Mouse (Mus musculus) C2C12 (cell line): ENCODE measurements at regions not wholly inside any gene's neighbourhood (a gene's known extent, or its start where the extent isn't known, plus 50 kb on each side); places are given as distances from the start of the nearest gene placed in this dataset.

Source experiments
- H3K27me3 ChIP-seq: one replicate; pipeline ENCODE4 v1.6.1; 2011; ENCODE audit not compliant: control insufficient read depth, insufficient read depth, insufficient read length
- H3K36me3 ChIP-seq: one replicate; pipeline ENCODE4 v1.6.1; 2011; ENCODE audit not compliant: control insufficient read depth, insufficient read depth
- H3K4me3 ChIP-seq: one replicate; pipeline ENCODE4 v1.5.1; 2011; ENCODE audit warnings: mild to moderate bottlenecking, control low read depth; ENCODE audit not compliant: poor library complexity, insufficient read depth, severe bottlenecking
- H3K79me2 ChIP-seq: one replicate; pipeline ENCODE4 v1.6.1; 2011; ENCODE audit not compliant: control insufficient read depth, insufficient read depth
- H3K79me3 ChIP-seq: one replicate; pipeline ENCODE4 v1.6.1; 2011; ENCODE audit warnings: low read depth, control low read depth
- H3ac ChIP-seq: one replicate; pipeline ENCODE3; 2011; ENCODE audit warnings: low read depth; ENCODE audit not compliant: control insufficient read depth, insufficient read length
- CEBPB ChIP-seq: IDR thresholded peaks from one replicate; pipeline ENCODE4 v1.6.1; 2011; ENCODE audit warnings: low read depth, mild to moderate bottlenecking, control low read depth, moderate library complexity
- CTCF ChIP-seq: IDR thresholded peaks from one replicate; pipeline ENCODE4 v1.5.1; 2011; ENCODE audit not compliant: control insufficient read depth, insufficient read depth, insufficient read length
- FOSL1 ChIP-seq: IDR thresholded peaks from one replicate; pipeline ENCODE4 v1.8.0; 2011; ENCODE audit warnings: mild to moderate bottlenecking, low read length; ENCODE audit not compliant: poor library complexity, insufficient read depth, severe bottlenecking
- MAX ChIP-seq: IDR thresholded peaks from one replicate; pipeline ENCODE4 v1.6.1; 2011; ENCODE audit warnings: mild to moderate bottlenecking, control low read depth
- MYOD1 ChIP-seq: IDR thresholded peaks from one replicate; pipeline ENCODE4 v1.6.1; 2011; ENCODE audit warnings: low read depth; ENCODE audit not compliant: control insufficient read depth, insufficient read length
- MYOG ChIP-seq: IDR thresholded peaks from one replicate; pipeline ENCODE4 v1.6.1; 2011; ENCODE audit not compliant: control insufficient read depth, insufficient read length; ENCODE audit errors: extremely low read depth
- USF1 ChIP-seq: IDR thresholded peaks from one replicate; pipeline ENCODE4 v1.6.1; 2011; ENCODE audit warnings: low read depth, mild to moderate bottlenecking, control low read depth, moderate library complexity

- TF ChIP-seq MYOG (no peak), CEBPB (no peak), FOSL1 (no peak), MAX (no peak), USF1 (no peak), CTCF (no peak), MYOD1 (no peak)
Measured at GRCm38 (mm10) chr15:74325543-74325942, 310.6 kb downstream of the Mroh4 start.

GRCm38 (mm10) chr15:74319407-74319806 is 316.7 kb downstream of the Mroh4 start:
- no peak overlapping the region for H3K4me3 ChIP-seq
- no peak for TF ChIP-seq FOSL1
- no peak for TF ChIP-seq MAX
- no peak for TF ChIP-seq CEBPB
- TF ChIP-seq CTCF = no peak
- TF ChIP-seq USF1 = no peak
- no peak for TF ChIP-seq MYOD1
- no peaks in the 10 kb centered on the region for H3K27me3 ChIP-seq
- H3K36me3 ChIP-seq = no peaks in the 10 kb centered on the region
- no peaks in the 10 kb centered on the region for H3K79me3 ChIP-seq
- H3ac ChIP-seq = no peak overlapping the region
- H3K79me2 ChIP-seq = no peaks in the 10 kb centered on the region

More at GRCm38 (mm10) chr15:74325543-74325942, 310.6 kb downstream of the Mroh4 start:
- H3ac ChIP-seq = no peak overlapping the region
- no peaks in the 10 kb centered on the region for H3K79me2 ChIP-seq
- no peaks in the 10 kb centered on the region for H3K36me3 ChIP-seq
- H3K4me3 ChIP-seq = no peak overlapping the region
- no peaks in the 10 kb centered on the region for H3K27me3 ChIP-seq
- no peaks in the 10 kb centered on the region for H3K79me3 ChIP-seq

- Histone ChIP-seq H3K79me3 (no peaks in the 10 kb centered on the region), H3ac (no peak overlapping the region), H3K36me3 (no peaks in the 10 kb centered on the region), H3K79me2 (no peaks in the 10 kb centered on the region), H3K27me3 (no peaks in the 10 kb centered on the region), H3K4me3 (no peak overlapping the region)
- TF ChIP-seq CTCF (no peak), MYOG (no peak), CEBPB (no peak), USF1 (no peak), MAX (no peak), MYOD1 (no peak), FOSL1 (no peak)
Measured at GRCm38 (mm10) chr15:74318422-74318841, 317.7 kb downstream of the Mroh4 start.

- no peaks in the 10 kb centered on the region for H3K79me2 ChIP-seq
- no peaks in the 10 kb centered on the region for H3K27me3 ChIP-seq
- H3ac ChIP-seq = no peak overlapping the region
- H3K36me3 ChIP-seq = no peaks in the 10 kb centered on the region
- H3K79me3 ChIP-seq = no peaks in the 10 kb centered on the region
- no peak overlapping the region for H3K4me3 ChIP-seq
- TF ChIP-seq MYOD1 = no peak
Measured at GRCm38 (mm10) chr15:74311082-74311481, 325.1 kb downstream of the Mroh4 start.

GRCm38 (mm10) chr15:74306543-74306942 is 329.6 kb downstream of the Mroh4 start:
- H3K4me3 ChIP-seq = no peak overlapping the region
- no peak overlapping the region for H3ac ChIP-seq
- TF ChIP-seq MYOD1 = no peak
- no peak for TF ChIP-seq CEBPB
- no peak for TF ChIP-seq FOSL1
- TF ChIP-seq CTCF = no peak
- TF ChIP-seq USF1 = no peak
- no peak for TF ChIP-seq MYOG

GRCm38 (mm10) chr15:74296277-74296676 is 339.9 kb downstream of the Mroh4 start:
- Histone ChIP-seq H3K79me3 (no peaks in the 10 kb centered on the region), H3K79me2 (no peaks in the 10 kb centered on the region), H3K27me3 (no peaks in the 10 kb centered on the region), H3K36me3 (no peaks in the 10 kb centered on the region), H3K4me3 (no peak overlapping the region), H3ac (no peak overlapping the region)
- TF ChIP-seq USF1 = no peak
- no peak for TF ChIP-seq MYOG
- TF ChIP-seq MAX = no peak
- no peak for TF ChIP-seq CEBPB
- TF ChIP-seq MYOD1 = no peak
- no peak for TF ChIP-seq FOSL1
- no peak for TF ChIP-seq CTCF

More at GRCm38 (mm10) chr15:74306543-74306942, 329.6 kb downstream of the Mroh4 start:
- H3K79me3 ChIP-seq = no peaks in the 10 kb centered on the region
- no peaks in the 10 kb centered on the region for H3K27me3 ChIP-seq
- H3K79me2 ChIP-seq = no peaks in the 10 kb centered on the region
- no peaks in the 10 kb centered on the region for H3K36me3 ChIP-seq
